In the genomic region with DNA sequence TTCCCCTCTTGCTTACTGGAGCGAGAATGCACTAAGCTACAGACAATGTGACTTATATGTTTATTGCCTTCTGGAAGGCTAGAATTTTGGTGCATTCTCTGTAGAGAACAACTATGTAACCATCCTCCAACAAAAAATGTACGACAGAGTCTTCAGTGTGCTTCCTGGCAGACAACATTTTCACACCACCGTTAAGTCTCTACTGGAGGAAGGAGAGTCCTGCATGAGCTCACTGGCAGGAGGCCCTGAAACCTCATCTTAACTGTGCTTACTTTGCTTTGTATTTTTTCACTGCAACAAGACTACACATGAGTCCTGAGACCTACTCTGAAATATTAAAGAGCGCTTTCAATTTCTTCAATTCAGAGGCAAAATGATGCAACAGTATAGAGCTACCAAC, we compare ENCODE assay signal across 39 mouse cellular contexts. TPM values are rescaled to one million over a fixed set of nuclear protein-coding genes. Genes with fewer than 3 reads are reported as not detected.
A peak's percentile ranks its signal among the peaks of the same experiment; 100 is the strongest.
DNase-seq lines count a peak whose midpoint lies in the region; ATAC-seq lines count a peak whose summit lies in the region.
"Had no signal": no experiment of that assay in that cellular context is flagged by ENCODE, and none has a peak within 500 bp of the region (broad histone marks: within the 10 kb centered on the region; RNA-seq: fewer than 3 reads in every experiment).

No protein-coding gene starts in this region.

- no peak overlapping the region for H3K27ac ChIP-seq in embryonic facial prominence, embryonic 14.5 days (replicated peaks; ENCODE audit: low read depth, low read length)
- no peak overlapping the region for H3K27ac ChIP-seq in embryonic facial prominence, embryonic 10.5 days (replicated peaks)
- H3K27ac ChIP-seq: embryonic facial prominence, embryonic 12.5 days; forebrain, embryonic 12.5 days; heart, adult 2 months; hindbrain, embryonic 15.5 days; liver, embryonic 14.5 days; lung, embryonic 15.5 days; midbrain, embryonic 12.5 days; neural tube, embryonic 13.5 days had no signal

- ATAC-seq in embryonic facial prominence, embryonic 14.5 days (ENCODE audit: low read depth): no peak
- ATAC-seq: inflammation-experienced regulatory T-cells, adult 6 months had no signal

- H3K36me3 ChIP-seq in embryonic facial prominence, embryonic 14.5 days (ENCODE audit: control insufficient read depth, insufficient read depth, low read length): no peaks in the 10 kb centered on the region
- H3K36me3 ChIP-seq in embryonic facial prominence, embryonic 10.5 days (replicated peaks): 0 out of 2 replicates have a peak, but pooled peaks cover 5% of the 10 kb centered on the region
- H3K36me3 ChIP-seq: forebrain, embryonic 12.5 days; hindbrain, embryonic 15.5 days; lung, embryonic 15.5 days; midbrain, embryonic 12.5 days had no signal

- DNase-seq in embryonic facial prominence, embryonic 14.5 days (ENCODE audit: low spot score): peak; percentile 11
- DNase-seq in embryonic facial prominence, embryonic 10.5 days (ENCODE audit: low spot score): no peak
- peak; percentile 19 to 38 for DNase-seq in left cerebral cortex, adult 18-20 months (ENCODE audit: low spot score in 2 of 2)
- DNase-seq in left cerebral cortex, postnatal 14 days (ENCODE audit: low spot score in 2 of 2): no peak
- peak; percentile 10 for DNase-seq in right cerebral cortex, postnatal 25 days
- no peak for DNase-seq in right cerebral cortex, postnatal 4 days
- DNase-seq in ovary, postnatal 36 days (ENCODE audit: low spot score): no peak
- DNase-seq: adrenal gland, postnatal 10 days; cerebellum, adult 11 months; cerebellum, adult 9-10 months; cerebellum, postnatal 36 days; heart, adult 2 months; kidney, adult 11 months; kidney, postnatal 14 days; liver; lung, postnatal 4 days; thymus, postnatal 14 days had no signal

- H3K27me3 ChIP-seq in embryonic facial prominence, embryonic 14.5 days (replicated peaks; ENCODE audit: control insufficient read depth, insufficient read depth, low read length): no peaks in the 10 kb centered on the region
- H3K27me3 ChIP-seq in embryonic facial prominence, embryonic 10.5 days (replicated peaks; ENCODE audit: low read depth, poor library complexity, severe bottlenecking): no peaks in the 10 kb centered on the region
- H3K27me3 ChIP-seq: CH12.LX; embryonic facial prominence, embryonic 12.5 days; forebrain, embryonic 12.5 days; heart, embryonic 12.5 days; hindbrain, embryonic 15.5 days; lung, embryonic 15.5 days; megakaryocyte, embryonic 14.5 days; midbrain, embryonic 12.5 days; neural tube, embryonic 13.5 days had no signal

- H3K9ac ChIP-seq in embryonic facial prominence, embryonic 14.5 days (ENCODE audit: low read depth, low read length): no peak overlapping the region
- H3K9ac ChIP-seq: embryonic facial prominence, embryonic 12.5 days; forebrain, embryonic 12.5 days; heart, embryonic 12.5 days; hindbrain, embryonic 15.5 days; liver, embryonic 14.5 days; lung, embryonic 15.5 days; midbrain, embryonic 12.5 days; neural tube, embryonic 13.5 days had no signal

- H3K4me2 ChIP-seq in embryonic facial prominence, embryonic 14.5 days (ENCODE audit: low read depth, low read length): no peak overlapping the region
- H3K4me2 ChIP-seq: embryonic facial prominence, embryonic 12.5 days; forebrain, embryonic 12.5 days; heart, embryonic 12.5 days; hindbrain, embryonic 15.5 days; lung, embryonic 15.5 days; midbrain, embryonic 12.5 days; neural tube, embryonic 13.5 days had no signal

- no peaks in the 10 kb centered on the region for H3K9me3 ChIP-seq in embryonic facial prominence, embryonic 14.5 days (ENCODE audit: control insufficient read depth, low read length)
- H3K9me3 ChIP-seq in embryonic facial prominence, embryonic 10.5 days: no peaks in the 10 kb centered on the region
- H3K9me3 ChIP-seq: embryonic facial prominence, embryonic 12.5 days; forebrain, embryonic 12.5 days; heart, embryonic 12.5 days; hindbrain, embryonic 15.5 days; lung, embryonic 15.5 days; megakaryocyte, embryonic 14.5 days; midbrain, embryonic 12.5 days; neural tube, embryonic 13.5 days had no signal

- 78% methylated on average over 4 of the region's 4 CpGs for WGBS in embryonic facial prominence, embryonic 14.5 days
- 91% methylated on average over 4 of the region's 4 CpGs for WGBS in embryonic facial prominence, embryonic 10.5 days

- no peaks in the 10 kb centered on the region for H3K4me1 ChIP-seq in embryonic facial prominence, embryonic 14.5 days (ENCODE audit: control insufficient read depth, insufficient read depth, low read length)
- peaks cover 18% of the 10 kb centered on the region for H3K4me1 ChIP-seq in embryonic facial prominence, embryonic 10.5 days
- H3K4me1 ChIP-seq: lung, embryonic 15.5 days; megakaryocyte, embryonic 14.5 days; neural tube, embryonic 13.5 days had no signal

- intact Hi-C loops in left cerebral cortex, postnatal 14 days (cut with DNase I): no loop called here

- no peak overlapping the region for H3K4me3 ChIP-seq in embryonic facial prominence, embryonic 14.5 days (ENCODE audit: low read depth, low read length)
- no peak overlapping the region for H3K4me3 ChIP-seq in embryonic facial prominence, embryonic 10.5 days
- H3K4me3 ChIP-seq: embryonic facial prominence, embryonic 12.5 days; forebrain, embryonic 12.5 days; heart, adult 2 months; heart, embryonic 12.5 days; hindbrain, embryonic 15.5 days; lung, embryonic 15.5 days; megakaryocyte, embryonic 14.5 days; midbrain, embryonic 12.5 days; neural tube, embryonic 13.5 days had no signal

RNA-seq across cellular contexts. Expression of a gene that starts 8.9 kb away (rescaled TPM):
- polyA plus RNA-seq in embryonic facial prominence, embryonic 14.5 days (2014; fragmentation: Nextera tagmentation; extraction: Ambion mirVana): 7.7 and 8.1 TPM in 2 replicates
- 5.9 and 7.5 TPM in 2 replicates for polyA plus RNA-seq in embryonic facial prominence, embryonic 10.5 days (2016; fragmentation: Nextera tagmentation; extraction: Ambion mirVana)
- total RNA-seq in left cerebral cortex, adult 18-20 months (2021): 10 to 100 TPM; 28.8 to 28.9 TPM
- total RNA-seq in left cerebral cortex, postnatal 14 days (2021): 10 to 100 TPM; 18.4 to 21.8 TPM

RNA-seq across cellular contexts. Expression of a gene that starts 51.4 kb away (rescaled TPM):
- polyA plus RNA-seq in embryonic facial prominence, embryonic 14.5 days (2014; fragmentation: Nextera tagmentation; extraction: Ambion mirVana): 95.5 and 109 TPM in 2 replicates
- 73.8 and 78.3 TPM in 2 replicates for polyA plus RNA-seq in embryonic facial prominence, embryonic 10.5 days (2016; fragmentation: Nextera tagmentation; extraction: Ambion mirVana)
- total RNA-seq in left cerebral cortex, adult 18-20 months (2021): 10 to 100 TPM; 62.5 to 65.8 TPM
- total RNA-seq in left cerebral cortex, postnatal 14 days (2021): 10 to 100 TPM; 52.6 to 57.9 TPM

RNA-seq across cellular contexts. Expression of a gene that starts 56.2 kb away (rescaled TPM):
- polyA plus RNA-seq in embryonic facial prominence, embryonic 14.5 days (2014; fragmentation: Nextera tagmentation; extraction: Ambion mirVana): not detected in 2 replicates
- not detected in 2 replicates for polyA plus RNA-seq in embryonic facial prominence, embryonic 10.5 days (2016; fragmentation: Nextera tagmentation; extraction: Ambion mirVana)
- not detected for total RNA-seq in left cerebral cortex, adult 18-20 months (2021)
- total RNA-seq in left cerebral cortex, postnatal 14 days (2021): not detected
- total RNA-seq: adrenal gland, postnatal 10 days; CH12.LX; ES-E14; gastrocnemius, adult 8-10 months; gastrocnemius, postnatal 4 days; heart, adult 2 months; hematopoietic stem cell, adult 5-6 weeks; layer of hippocampus, postnatal 14 days had no signal
- polyA plus RNA-seq: C2C12; embryonic facial prominence, embryonic 12.5 days; forebrain, embryonic 12.5 days; frontal cortex, adult 2 months; heart, adult 2 months; heart, embryonic 12.5 days; heart, postnatal 0 days; hindbrain, embryonic 15.5 days; inflammation-experienced regulatory T-cells, adult 6 months; kidney, embryonic 14.5 days; limb, embryonic 11.5 days; liver, embryonic 14.5 days; lung, embryonic 15.5 days; midbrain, embryonic 12.5 days; neural tube, embryonic 13.5 days; urinary bladder, adult 2 months had no signal

RNA-seq across cellular contexts. Expression of a gene that starts 59.5 kb away (rescaled TPM):
- polyA plus RNA-seq in embryonic facial prominence, embryonic 14.5 days (2014; fragmentation: Nextera tagmentation; extraction: Ambion mirVana): 64.7 and 94.7 TPM in 2 replicates
- polyA plus RNA-seq in embryonic facial prominence, embryonic 10.5 days (2016; fragmentation: Nextera tagmentation; extraction: Ambion mirVana): not detected in 2 replicates
- total RNA-seq in left cerebral cortex, adult 18-20 months (2021): under 1 TPM in 1 of 2 experiments, not detected in 1; 0.54 TPM
- total RNA-seq in left cerebral cortex, postnatal 14 days (2021): not detected
- total RNA-seq: CH12.LX; ES-E14; hematopoietic stem cell, adult 5-6 weeks; layer of hippocampus, postnatal 14 days had no signal
- polyA plus RNA-seq: forebrain, embryonic 12.5 days; inflammation-experienced regulatory T-cells, adult 6 months; liver, embryonic 14.5 days; midbrain, embryonic 12.5 days had no signal

Comparison
In these comparisons a context has a peak if more than half of its experiments do, and no peak if none do; other contexts are left out.
1. DNase-seq: peak in embryonic facial prominence, embryonic 14.5 days (single experiment), left cerebral cortex, adult 18-20 months (2 of 2) and right cerebral cortex, postnatal 25 days (single experiment); none in embryonic facial prominence, embryonic 10.5 days (single experiment), left cerebral cortex, postnatal 14 days (0 of 2), right cerebral cortex, postnatal 4 days (single experiment) and ovary, postnatal 36 days (single experiment).